Mouse (Mus musculus): Measurements from ENCODE around the gene Irak3.

The Irak3 gene

GRCm38 (mm10) chr10:120092548-120092947 lies 109.4 kb downstream of the Irak3 start:
- no peak for DNase-seq
